Comparison of ENCODE assay signal across 8 mouse cellular contexts in genomic region chr9:96437805-96438333, GRCm38 (mm10). TPM values are rescaled to one million over a fixed set of nuclear protein-coding genes. Genes with fewer than 3 reads are reported as not detected.
A peak's percentile ranks its signal among the peaks of the same experiment; 100 is the strongest.
DNase-seq lines count a peak whose midpoint lies in the region; ATAC-seq and TF ChIP-seq lines count a peak whose summit lies in the region.

No protein-coding gene starts in this region.

- ATAC-seq in cerebellum, adult (ENCODE audit: insufficient number of reproducible peaks, low FRiP score, low TSS enrichment), result 0 out of 2 replicates have a peak, but pooled peaks have one; percentile 32
- ATAC-seq in forebrain, embryonic 15.5 days (replicated peaks), result peak; percentile 75
- ATAC-seq in hematopoietic stem cell, adult 5-6 weeks (replicated peaks in 1 of 2; ENCODE audit: insufficient read depth in 1 of 2, low FRiP score in 2 of 2, low TSS enrichment in 1 of 2, low read depth in 1 of 2, poor library complexity in 2 of 2, severe bottlenecking in 2 of 2), result peak; percentile 87

- TF ChIP-seq RAD21 in MEL (IDR thresholded peaks at IDR 0.05; ENCODE audit: low read depth, low read length), result no peak

- no peak for TF ChIP-seq EP300 in MEL (IDR thresholded peaks at IDR 0.05; ENCODE audit: low read depth in 1 of 2, low read length in 2 of 2)

- H3K4me1 ChIP-seq in MEL (ENCODE audit: control insufficient read depth in 1 of 2, insufficient read depth in 2 of 2, low read length in 2 of 2), result peaks cover 0 to 10% of the 10 kb centered on the region in 2 experiments; a peak in 2 of 4 replicates
- peaks cover 23% of the 10 kb centered on the region for H3K4me1 ChIP-seq in forebrain, embryonic 15.5 days

- peak overlapping the region; percentile 71 for H3K9ac ChIP-seq in MEL (ENCODE audit: control insufficient read depth, low read depth, low read length, poor library complexity, severe bottlenecking)
- H3K9ac ChIP-seq in forebrain, embryonic 15.5 days (replicated peaks), result peak overlapping the region; percentile 57

- no peak for TF ChIP-seq POLR2A in MEL (IDR thresholded peaks at IDR 0.05; ENCODE audit: control insufficient read depth in 1 of 2, insufficient read depth in 1 of 2, low read depth in 1 of 2, low read length in 2 of 2, poor library complexity in 1 of 2)

- no peak overlapping the region for H3K27ac ChIP-seq in MEL (ENCODE audit: control insufficient read depth, low read depth, low read length)
- peak overlapping the region; percentile 82 for H3K27ac ChIP-seq in forebrain, embryonic 15.5 days (replicated peaks)

- no peaks in the 10 kb centered on the region for H3K36me3 ChIP-seq in MEL (ENCODE audit: control insufficient read depth in 1 of 2, insufficient read depth in 2 of 2, low read length in 2 of 2)
- H3K36me3 ChIP-seq in forebrain, embryonic 15.5 days, result no peaks in the 10 kb centered on the region

- no peaks in the 10 kb centered on the region; a peak in 1 of 4 replicates for H3K27me3 ChIP-seq in MEL (ENCODE audit: control insufficient read depth in 1 of 2, insufficient read depth in 2 of 2, low read length in 2 of 2)
- peaks cover 21% of the 10 kb centered on the region; the same call in 1 of the 2 replicates for H3K27me3 ChIP-seq in forebrain, embryonic 15.5 days

- peak overlapping the region; percentile 72 to 81 for H3K4me3 ChIP-seq in MEL (ENCODE audit: control insufficient read depth in 1 of 2, insufficient read depth in 1 of 2, low read depth in 2 of 2, low read length in 2 of 2)
- peak overlapping the region; percentile 45 for H3K4me3 ChIP-seq in forebrain, embryonic 15.5 days

- no peaks in the 10 kb centered on the region; the same call in 1 of the 2 replicates for H3K79me2 ChIP-seq in MEL (ENCODE audit: control insufficient read depth, insufficient read depth, low read length, poor library complexity)

- no peak for TF ChIP-seq CTCF in MEL (IDR thresholded peaks at IDR 0.05 in 2 of 3, conservative IDR thresholded peaks at IDR 0.05 in 1 of 3; ENCODE audit: control insufficient read depth in 1 of 3, insufficient read depth in 1 of 3, low read depth in 2 of 3, low read length in 3 of 3, poor library complexity in 1 of 3, severe bottlenecking in 1 of 3)

- DNase-seq in MEL (ENCODE audit: low read depth, low spot score), result peak; percentile 68
- peak; percentile 41 to 44 for DNase-seq in layer of hippocampus, postnatal 10 days (ENCODE audit: low spot score in 2 of 2)
- DNase-seq in lung, postnatal 4 days, result peak; percentile 80 to 90
- peak; percentile 77 for DNase-seq in retina, postnatal 1 day
- DNase-seq in urinary bladder, postnatal 14 days (ENCODE audit: low spot score), result peak; percentile 48

- H3K4me2 ChIP-seq in forebrain, embryonic 15.5 days (replicated peaks), result peak overlapping the region; percentile 78

- WGBS in forebrain, embryonic 15.5 days, result under 1% methylated on average over 25 of the region's 25 CpGs

- no peaks in the 10 kb centered on the region for H3K9me3 ChIP-seq in MEL (replicated peaks; ENCODE audit: insufficient read depth, low read length)
- no peaks in the 10 kb centered on the region for H3K9me3 ChIP-seq in forebrain, embryonic 15.5 days

TF ChIP-seq in MEL, 35 proteins besides CTCF, POLR2A, EP300 and RAD21:
- TF ChIP-seq ELF1 (IDR thresholded peaks at IDR 0.05; ENCODE audit: low read depth, low read length) (peak; percentile 68; the same call in 1 of the 2 replicates), ETS1 (IDR thresholded peaks at IDR 0.05; ENCODE audit: low read depth, low read length) (0 out of 2 replicates have a peak, but pooled peaks have one; percentile 5), KAT2A (conservative IDR thresholded peaks at IDR 0.05; ENCODE audit: low read depth, low read length) (no peak)

RNA-seq across cellular contexts. Expression of gene Rnf7, which starts 40.6 kb away (rescaled TPM):
- 138 and 157 TPM in 2 replicates for total RNA-seq in MEL (2012; rRNA removed)
- polyA plus RNA-seq in MEL (2012; ENCODE audit: insufficient read depth in 1 of 2, insufficient read length in 2 of 2, low read depth in 1 of 2, low replicate concordance in 2 of 2, missing spikeins in 1 of 2), result 100 to 1,000 TPM in 1 of 2 experiments, not detected in 1; 105 TPM
- polyA plus RNA-seq in forebrain, embryonic 15.5 days (2015; fragmentation: Nextera tagmentation; extraction: Ambion mirVana), result 179 and 187 TPM in 2 replicates
- 52.5 and 56.7 TPM in 2 replicates for total RNA-seq in hematopoietic stem cell, adult 5-6 weeks (2017)
- total RNA-seq in layer of hippocampus, postnatal 10 days (2021), result 10 to 100 TPM; 52.1 to 64.0 TPM

Comparison
In these comparisons a context has a peak if more than half of its experiments do, and no peak if none do; other contexts are left out.
1. ATAC-seq: peak in every context shown above with its lines; median percentile 87 in hematopoietic stem cell, adult 5-6 weeks; 75 in forebrain, embryonic 15.5 days; 32 in cerebellum, adult.